Mouse (Mus musculus) liver (tissue): ENCODE data around the gene Nacad.
A peak's percentile ranks its signal among the peaks of the same experiment; 100 is the strongest.
"Not testable (repeated sequence)": the region's sequence is repeated elsewhere in the genome, so short reads cannot be mapped to it uniquely, and the experiment has no call there.

ENCODE experiments used
- DNase-seq: peaks from one replicate; pipeline ENCODE4 v3.0.0-alpha.2; 2020; ENCODE audit warnings: mixed read lengths

Gene Nacad

GRCm38 (mm10) chr11:6605491-6606399, at the start of gene Nacad:
TSS of gene Nacad (minus strand) at chr11:6606053.
- no peak for DNase-seq

DNA sequence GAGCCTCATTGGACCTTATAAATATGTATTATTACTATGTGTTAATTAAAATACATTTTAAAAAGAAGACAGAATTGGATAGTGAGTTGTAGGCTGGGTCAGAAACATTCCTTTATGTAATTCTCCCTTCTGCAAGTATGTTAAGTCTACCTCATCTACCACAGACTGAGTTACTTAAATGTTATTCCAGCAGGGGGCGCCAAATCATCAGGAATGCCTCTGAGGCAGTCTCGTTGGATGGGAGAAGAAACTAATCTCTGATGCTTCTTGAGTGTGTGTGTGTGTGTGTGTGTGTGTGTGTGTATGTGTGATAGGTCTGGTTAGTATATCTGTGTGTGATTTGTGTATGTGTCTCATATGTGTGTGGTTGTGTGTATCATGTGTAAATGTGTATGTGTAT, 49.0 kb upstream of the Nacad start:
- peak; percentile 76 for DNase-seq

DNA sequence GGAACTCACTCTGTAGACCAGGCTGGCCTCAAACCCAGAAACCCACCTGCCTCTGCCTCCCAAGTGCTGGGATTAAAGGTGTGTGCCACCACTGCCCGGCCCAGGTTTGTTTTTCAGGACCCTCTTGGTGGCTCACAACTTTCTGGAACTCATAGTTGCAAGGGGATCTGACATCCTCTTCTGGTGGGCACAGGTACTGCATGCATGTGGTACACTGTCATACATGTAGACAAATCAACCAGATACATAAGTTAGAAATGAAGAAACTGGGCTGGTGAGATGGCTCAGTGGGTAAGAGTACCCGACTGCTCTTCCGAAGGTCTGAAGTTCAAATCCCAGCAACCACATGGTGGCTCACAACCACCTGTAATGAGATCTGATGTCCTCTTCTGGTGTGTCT, 47.1 kb upstream of the Nacad start:
- not testable (repeated sequence) for DNase-seq

- DNase-seq: no peak
These were observed 44.7 kb upstream of the Nacad start for GRCm38 (mm10) chr11:6650519-6650918.

- DNase-seq: no peak
These were observed 42.2 kb upstream of the Nacad start for GRCm38 (mm10) chr11:6647831-6648724.

DNA sequence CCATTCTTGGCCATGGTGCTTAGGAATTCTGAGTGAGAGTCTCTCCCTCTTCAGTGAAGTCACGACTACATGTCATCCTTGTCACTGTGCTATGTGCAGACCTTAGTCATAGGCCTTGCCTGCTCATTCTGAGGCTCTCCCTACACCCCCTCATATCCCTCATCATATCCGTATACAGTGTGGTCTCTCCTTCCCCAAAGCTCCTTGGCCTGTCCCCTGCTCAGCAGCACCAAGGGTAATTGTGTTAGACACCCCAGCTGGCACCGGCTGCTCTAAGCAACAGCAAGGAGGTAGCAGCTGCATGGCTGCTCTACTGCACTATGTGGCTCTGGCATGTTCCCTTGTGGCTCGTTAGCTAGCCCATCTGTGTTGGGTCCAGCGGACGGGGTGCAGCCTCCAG, 38.7 kb upstream of the Nacad start:
- DNase-seq: no peak

- DNase-seq: no peak
These were observed 33.2 kb upstream of the Nacad start for GRCm38 (mm10) chr11:6639072-6639471.

DNA sequence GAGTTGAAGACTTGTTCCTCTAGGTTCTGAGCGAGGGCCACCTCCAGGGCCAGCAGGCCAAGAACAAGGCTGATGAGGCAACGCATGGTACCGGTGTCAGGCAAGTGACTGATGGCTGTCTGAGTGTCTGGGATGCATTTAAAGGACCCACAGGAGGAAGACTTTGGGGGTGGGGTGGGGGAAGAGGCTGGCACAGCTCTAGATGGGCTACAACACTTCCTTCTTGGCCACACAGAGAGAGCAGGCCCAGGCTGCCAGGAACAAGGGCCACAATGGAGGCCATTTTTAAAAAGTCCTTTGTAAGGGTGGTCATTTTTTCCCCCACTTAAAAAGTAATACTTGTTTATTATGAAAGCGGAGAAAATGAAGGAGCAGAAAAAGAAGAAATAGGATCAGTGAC, 32.7 kb upstream of the Nacad start, which contains the start of gene Wap:
TSS of gene Wap (minus strand) at position 101 of the 400 bp plus-strand sequence.
- no peak for DNase-seq

DNA sequence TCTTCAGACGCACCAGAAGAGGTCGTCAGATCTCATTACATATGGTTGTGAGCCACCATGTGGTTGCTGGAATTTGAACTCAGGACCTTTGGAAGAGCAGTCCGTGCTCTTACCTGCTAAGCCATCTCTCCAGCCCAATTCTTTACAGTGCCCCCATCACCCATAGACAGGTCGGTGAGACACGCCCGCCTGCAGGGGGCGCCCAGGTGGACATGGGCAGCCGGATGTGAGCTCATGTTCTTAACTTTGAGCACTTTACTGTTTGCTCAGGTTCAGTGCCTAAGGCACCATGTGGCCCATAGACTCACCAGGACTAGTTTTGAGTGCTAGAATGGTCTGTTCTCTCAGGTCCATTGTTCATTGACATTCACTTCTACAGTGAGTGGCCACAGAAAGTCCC, 30.3 kb upstream of the Nacad start:
- DNase-seq: peak; percentile 32

DNA sequence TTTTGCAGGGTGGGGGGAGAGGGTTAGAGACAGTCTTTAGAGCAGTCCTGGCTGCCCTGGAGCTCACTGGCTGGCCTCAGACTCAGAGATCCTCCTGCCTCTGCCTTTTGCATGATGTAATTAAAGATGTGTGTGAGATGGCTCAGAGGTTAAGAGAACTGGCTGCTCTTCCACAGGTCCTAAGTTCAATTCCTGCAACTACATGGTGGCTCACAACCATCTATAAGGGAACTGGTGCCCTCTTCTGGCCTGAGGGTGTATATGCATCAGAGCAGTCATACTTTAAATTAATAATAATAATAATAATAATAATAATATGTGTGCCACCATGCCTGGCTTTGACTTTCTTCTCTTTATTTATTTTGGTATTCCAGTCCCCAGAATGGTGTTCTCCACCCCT, 23.8 kb upstream of the Nacad start:
- DNase-seq: peak; percentile 58

DNA sequence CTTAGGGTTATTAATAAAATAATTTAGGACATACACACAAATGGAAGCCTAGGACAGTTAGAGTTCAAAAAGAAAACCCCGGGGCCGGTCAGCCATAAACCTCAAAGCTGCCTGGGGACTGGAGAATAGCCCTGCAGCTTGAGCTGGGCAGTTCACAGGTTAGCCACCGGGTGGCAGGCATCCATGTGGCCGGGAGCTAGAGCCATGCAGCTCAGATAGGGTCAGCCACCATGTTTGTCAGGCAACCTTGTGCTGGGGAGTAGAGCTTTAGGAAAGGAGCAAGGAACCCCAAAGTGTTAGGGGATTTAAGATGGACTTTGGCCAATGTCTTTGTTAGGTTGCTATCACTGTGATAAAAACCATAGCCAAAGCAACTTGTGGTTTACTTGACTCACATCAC, 22.7 kb upstream of the Nacad start:
- DNase-seq: peak; percentile 74

GRCm38 (mm10) chr11:6627731-6628130, 21.9 kb upstream of the Nacad start:
- no peak for DNase-seq

DNA sequence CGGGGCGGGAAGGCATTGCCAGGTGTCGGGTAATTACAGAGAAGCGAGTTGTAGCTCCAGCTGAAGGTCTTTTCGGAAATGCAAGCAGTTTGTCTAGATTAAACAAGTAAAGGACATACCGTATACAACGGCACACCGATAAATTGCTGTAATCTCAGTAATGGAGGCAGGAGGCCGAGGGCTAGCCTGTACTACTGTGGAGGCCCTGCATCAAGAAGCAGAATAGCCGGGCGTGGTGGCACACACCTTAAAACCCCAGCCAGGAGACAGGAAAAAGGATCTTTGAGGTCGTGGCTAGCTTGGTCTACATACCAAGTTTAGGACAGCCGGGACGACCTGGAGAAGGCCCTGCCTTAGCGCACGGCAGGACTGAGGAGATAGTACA, 20.5 kb upstream of the Nacad start:
- no peak for DNase-seq

DNA sequence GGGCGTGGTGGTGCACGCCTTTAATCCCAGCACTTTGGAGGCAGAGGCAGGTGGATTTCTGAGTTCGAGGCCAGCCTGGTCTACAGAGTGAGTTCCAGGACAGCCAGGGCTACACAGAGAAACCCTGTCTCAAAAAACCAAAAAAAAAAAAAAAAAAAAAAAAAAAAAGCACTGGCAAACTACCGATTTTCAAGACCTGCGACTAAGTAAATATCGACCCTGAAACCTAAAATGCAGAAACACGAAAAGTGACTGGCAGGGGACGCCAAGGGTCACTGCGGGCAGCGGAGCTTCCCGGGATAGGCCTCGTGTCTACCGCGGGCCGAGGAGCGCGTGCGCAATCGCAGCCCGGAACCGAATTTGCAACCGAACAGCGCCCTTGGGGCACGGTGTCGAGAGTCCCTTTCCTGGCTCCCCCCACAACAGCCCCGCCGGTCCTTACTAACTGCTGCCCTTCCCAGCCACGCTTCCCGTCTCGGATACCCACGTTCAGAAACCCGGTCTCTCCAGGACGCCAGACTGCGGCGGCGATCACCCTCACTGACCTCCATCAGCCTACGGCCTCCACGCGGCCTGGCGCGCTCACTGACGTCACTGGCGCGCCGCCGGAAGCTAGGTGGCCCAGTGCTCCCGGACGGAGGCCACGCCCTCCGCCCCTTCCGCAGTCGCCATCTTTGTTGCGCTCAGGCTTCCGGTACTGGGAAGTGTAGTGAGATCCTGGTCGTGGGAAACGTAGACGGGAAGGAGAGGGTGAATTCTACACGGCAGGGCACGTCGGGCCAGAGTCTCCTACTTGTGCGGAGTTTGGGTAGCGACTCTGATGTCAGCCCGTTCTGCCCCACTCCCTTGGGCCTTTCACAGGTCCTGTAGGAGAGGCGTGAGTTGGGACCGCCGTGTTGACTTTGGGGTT, 19.9 kb upstream of the Nacad start, which contains the start of gene Tbrg4:
TSS of gene Tbrg4 (minus strand) at position 590 of the 910 bp plus-strand sequence.
- peak; percentile 93 for DNase-seq

- DNase-seq: no peak
These were observed 18.9 kb upstream of the Nacad start for GRCm38 (mm10) chr11:6624619-6625382.

- DNase-seq: peak; percentile 34
These were observed 17.9 kb upstream of the Nacad start for GRCm38 (mm10) chr11:6623704-6624103.

- DNase-seq: no peak
These were observed 9.7 kb upstream of the Nacad start for GRCm38 (mm10) chr11:6615250-6616205.

- DNase-seq: no peak
These were observed 802 bp downstream of the Nacad start for GRCm38 (mm10) chr11:6605021-6605481.

DNA sequence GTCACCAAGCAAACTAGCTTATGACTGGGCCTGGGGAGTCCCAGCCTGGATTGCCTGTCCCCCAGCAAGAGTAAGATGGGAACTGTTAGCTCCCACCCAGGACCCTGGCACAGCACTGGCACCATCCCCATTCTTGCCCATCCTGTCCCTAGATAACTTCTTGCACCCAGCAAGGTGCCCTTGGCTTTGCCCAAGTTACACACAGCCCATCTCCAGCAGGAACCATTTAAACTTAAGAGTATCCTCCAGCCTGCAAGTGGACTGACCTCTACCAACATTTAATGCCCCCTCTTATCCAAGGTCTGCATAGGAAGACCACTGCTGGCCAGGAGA, 1.3 kb downstream of the Nacad start:
- no peak for DNase-seq

DNA sequence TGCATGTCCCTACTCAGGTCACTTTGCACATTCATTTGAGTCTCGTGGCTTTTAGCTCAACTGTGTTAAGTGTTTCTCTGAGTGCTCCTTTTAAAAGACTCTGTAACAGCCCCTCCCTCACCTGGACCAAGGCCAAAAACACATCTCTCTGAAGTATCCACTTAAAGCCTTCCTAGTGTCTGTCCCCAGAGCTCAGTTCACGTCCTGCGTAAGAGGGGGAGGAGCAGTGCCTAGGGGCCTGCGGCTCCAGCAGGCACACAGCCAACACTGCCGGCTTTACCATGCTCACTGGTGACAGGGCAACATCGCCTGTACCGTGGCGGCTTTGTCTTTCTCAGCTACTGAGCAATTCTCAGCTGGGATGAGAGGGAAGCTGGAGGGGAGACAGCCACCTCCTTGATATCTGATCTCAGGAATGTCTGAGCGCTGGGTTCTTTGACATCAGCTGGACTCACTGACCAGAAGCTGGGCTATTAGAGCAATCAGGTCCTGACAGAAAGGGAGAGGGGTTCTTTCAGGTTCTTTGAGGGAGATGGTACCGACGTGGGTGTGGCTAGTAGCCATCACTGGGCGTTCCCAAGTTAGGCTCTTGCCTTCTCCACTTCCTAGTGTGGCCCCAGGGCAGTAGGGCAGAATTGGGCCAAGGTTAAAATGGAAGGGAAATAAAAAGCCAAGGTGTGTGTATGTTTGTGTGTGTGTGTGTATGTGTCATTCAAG, 1.8 kb downstream of the Nacad start:
- no peak for DNase-seq
